Mouse (Mus musculus) MEL (cell line): ENCODE measurements around the gene Numa1. TPM values are rescaled to one million over a fixed set of nuclear protein-coding genes. Genes with fewer than 3 reads are reported as not detected.
"Not testable (repeated sequence)": the region's sequence is repeated elsewhere in the genome, so short reads cannot be mapped to it uniquely, and the experiment has no call there.

ENCODE experiments used
- DNase-seq: peaks from one replicate; pipeline ENCODE4 v3.0.0; 2011; ENCODE audit warnings: low read depth, low spot score
- H3K27ac ChIP-seq: 2 replicates; pipeline ENCODE4 v1.5.1; 2012; ENCODE audit warnings: low read depth, mild to moderate bottlenecking, control low read depth, low read length, moderate library complexity; ENCODE audit not compliant: control insufficient read depth
- H3K27me3 ChIP-seq, 2 experiments: fragments of 150-350 bp in 1 of 2; sonication (generic) in 1 of 2; 2 replicates each; pipeline ENCODE4 v1.6.1; 2012; ENCODE audit warnings: low read length in 2 of 2, mild to moderate bottlenecking in 2 of 2, improper control_type of control experiment in 1 of 2, moderate library complexity in 1 of 2; ENCODE audit not compliant: insufficient read depth in 2 of 2, control insufficient read depth in 1 of 2
- H3K36me3 ChIP-seq, 2 experiments: 2 replicates each; pipeline ENCODE4 v1.6.1; 2012 to 2014; ENCODE audit warnings: low read length in 2 of 2, improper control_type of control experiment in 1 of 2, inconsistent platforms in 1 of 2, mild to moderate bottlenecking in 1 of 2; ENCODE audit not compliant: insufficient read depth in 2 of 2, control insufficient read depth in 1 of 2
- H3K4me1 ChIP-seq, 2 experiments: fragments of 150-350 bp in 1 of 2; sonication (generic) in 1 of 2; 2 replicates each; pipeline ENCODE4 v1.6.1; 2012; ENCODE audit warnings: low read length in 2 of 2, improper control_type of control experiment in 1 of 2, mild to moderate bottlenecking in 1 of 2; ENCODE audit not compliant: insufficient read depth in 2 of 2, control insufficient read depth in 1 of 2
- H3K4me3 ChIP-seq, 2 experiments: fragments of 150-350 bp in 1 of 2; sonication (generic) in 1 of 2; 2 replicates each; pipeline ENCODE4 v1.5.1; 2012; ENCODE audit warnings: low read depth in 2 of 2, low read length in 2 of 2, mild to moderate bottlenecking in 2 of 2, moderate library complexity in 2 of 2, control low read depth in 1 of 2, improper control_type of control experiment in 1 of 2; ENCODE audit not compliant: control insufficient read depth in 1 of 2, insufficient read depth in 1 of 2
- H3K79me2 ChIP-seq: 2 replicates; pipeline ENCODE4 v1.6.1; 2012; ENCODE audit warnings: mild to moderate bottlenecking, low read length, moderate library complexity; ENCODE audit not compliant: control insufficient read depth, poor library complexity, insufficient read depth
- H3K9ac ChIP-seq: 2 replicates; pipeline ENCODE4 v1.6.1; 2012; ENCODE audit warnings: low read depth, mild to moderate bottlenecking, control low read depth, low read length, moderate library complexity; ENCODE audit not compliant: control insufficient read depth, poor library complexity, severe bottlenecking
- H3K9me3 ChIP-seq: fragments of 150-350 bp; sonication (generic); replicated peaks from 2 replicates; pipeline ENCODE4 v1.6.1; 2012; ENCODE audit warnings: mild to moderate bottlenecking, low read length, improper control_type of control experiment, moderate library complexity; ENCODE audit not compliant: insufficient read depth
- CHD2 ChIP-seq: IDR thresholded peaks from 2 replicates; pipeline ENCODE4 v1.6.1; 2011; ENCODE audit warnings: low read length, improper control_type of control experiment
- CTCF ChIP-seq, 3 experiments: IDR thresholded peaks in 2 of 3; conservative IDR thresholded peaks in 1 of 3; 2 replicates each; pipeline ENCODE4 v1.5.1; 2011 to 2012; ENCODE audit warnings: low read length in 3 of 3, low read depth in 2 of 3, mild to moderate bottlenecking in 2 of 3, improper control_type of control experiment in 1 of 3, inconsistent platforms in 1 of 3, mixed read lengths in 1 of 3, moderate library complexity in 1 of 3; ENCODE audit not compliant: control insufficient read depth in 1 of 3, insufficient read depth in 1 of 3, poor library complexity in 1 of 3, severe bottlenecking in 1 of 3
- EP300 ChIP-seq, 2 experiments: IDR thresholded peaks; 2 replicates each; pipeline ENCODE4 v1.6.1; 2011; ENCODE audit warnings: improper control_type of control experiment in 2 of 2, low read length in 2 of 2, low read depth in 1 of 2, mild to moderate bottlenecking in 1 of 2
- ETS1 ChIP-seq: IDR thresholded peaks from 2 replicates; pipeline ENCODE4 v1.6.1; 2012; ENCODE audit warnings: low read depth, mild to moderate bottlenecking, inconsistent platforms, low read length, improper control_type of control experiment, moderate library complexity
- GATA1 ChIP-seq: IDR thresholded peaks from 2 replicates; pipeline ENCODE4 v1.6.1; 2011; ENCODE audit warnings: low read depth, low read length, improper control_type of control experiment
- KAT2A ChIP-seq: conservative IDR thresholded peaks from 2 replicates; pipeline ENCODE4 v1.6.1; 2012; ENCODE audit warnings: low read depth, low read length, improper control_type of control experiment, inconsistent platforms
- MAZ ChIP-seq: IDR thresholded peaks from 2 replicates; pipeline ENCODE4 v1.6.1; 2012; ENCODE audit warnings: low read depth, mild to moderate bottlenecking, inconsistent platforms, low read length, improper control_type of control experiment
- MYC ChIP-seq: IDR thresholded peaks from 2 replicates; pipeline ENCODE4 v1.6.1; 2011; ENCODE audit warnings: low read depth, mild to moderate bottlenecking, low read length, improper control_type of control experiment, moderate library complexity
- NELFE ChIP-seq: IDR thresholded peaks from 2 replicates; pipeline ENCODE4 v1.6.1; 2011; ENCODE audit warnings: low read depth, low read length, improper control_type of control experiment
- POLR2A ChIP-seq, 2 experiments: IDR thresholded peaks; 2 replicates each; pipeline ENCODE4 v1.6.1; 2011 to 2012; ENCODE audit warnings: low read length in 2 of 2, mild to moderate bottlenecking in 2 of 2, control low read depth in 1 of 2, improper control_type of control experiment in 1 of 2, low read depth in 1 of 2, moderate library complexity in 1 of 2; ENCODE audit not compliant: control insufficient read depth in 1 of 2, insufficient read depth in 1 of 2, poor library complexity in 1 of 2
- POLR2AphosphoS2 ChIP-seq: IDR thresholded peaks from 2 replicates; pipeline ENCODE4 v1.6.1; 2011; ENCODE audit warnings: low read length, improper control_type of control experiment
- RAD21 ChIP-seq: IDR thresholded peaks from 2 replicates; pipeline ENCODE4 v1.6.1; 2011; ENCODE audit warnings: mild to moderate bottlenecking, low read depth, low read length, improper control_type of control experiment
- RCOR1 ChIP-seq: IDR thresholded peaks from 2 replicates; pipeline ENCODE4 v1.6.1; 2012; ENCODE audit warnings: low read depth, mild to moderate bottlenecking, inconsistent platforms, low read length, improper control_type of control experiment
- SMC3 ChIP-seq: IDR thresholded peaks from 2 replicates; pipeline ENCODE4 v1.6.1; 2011; ENCODE audit warnings: low read depth, low read length, improper control_type of control experiment
- TAL1 ChIP-seq: IDR thresholded peaks from 2 replicates; pipeline ENCODE4 v1.6.1; 2012; ENCODE audit warnings: mild to moderate bottlenecking, inconsistent platforms, low read length, moderate library complexity, mixed read lengths
- TBP ChIP-seq: IDR thresholded peaks from 2 replicates; pipeline ENCODE4 v1.8.0; 2011; ENCODE audit warnings: low read depth, low read length, improper control_type of control experiment
- ZC3H11A ChIP-seq: IDR thresholded peaks from 2 replicates; pipeline ENCODE4 v1.6.1; 2012; ENCODE audit warnings: low read depth, mild to moderate bottlenecking, inconsistent platforms, low read length, improper control_type of control experiment
- polyA plus RNA-seq, 2 experiments: library from polyadenylated mRNA; stranded (reverse) in 1 of 2; unstranded in 1 of 2; fragments of >175 nt in 1 of 2; fragments of >200 nt in 1 of 2; gene quantifications; 2 replicates each; pipeline versions ENCODE4 v1.2.1 to v1.2.4; 2012; ENCODE audit warnings: low replicate concordance in 2 of 2, low read depth in 1 of 2; ENCODE audit not compliant: insufficient read length in 2 of 2, insufficient read depth in 1 of 2, missing spikeins in 1 of 2
- total RNA-seq: library from RNA; depleted of rRNA; stranded (reverse); fragments of 300-350 nt; gene quantifications from 2 replicates; pipeline ENCODE4 v1.2.3, GENCODE M21; 2012

Gene Numa1
- total and polyA plus RNA-seq, 3 experiments: 48.7 to 91.2 (median 50.0) TPM

DNA sequence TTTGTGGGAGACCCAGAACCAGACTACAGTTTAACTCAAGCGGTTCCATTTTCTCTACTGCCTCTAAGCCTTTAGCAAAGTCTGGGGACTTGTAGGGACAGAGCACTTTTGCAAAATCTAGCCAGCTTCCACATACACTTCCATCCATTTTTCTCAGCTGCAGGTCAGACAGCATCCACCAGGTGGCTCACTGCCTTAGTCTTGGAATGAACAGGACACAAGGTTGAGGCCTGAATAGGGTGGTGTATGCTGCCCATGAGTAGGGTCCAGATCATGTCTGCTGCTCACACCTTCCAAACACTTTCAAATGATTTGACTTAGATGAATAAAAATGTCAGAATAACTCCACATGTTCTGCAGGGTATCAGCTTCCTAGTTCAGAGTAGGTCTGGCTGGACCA lies 15.8 kb upstream of the Numa1 start:
- Histone ChIP-seq H3K9me3 (no peaks in the 10 kb centered on the region), H3K27me3 (no peaks in the 10 kb centered on the region), H3K27ac (no peak overlapping the region), H3K79me2 (no peaks in the 10 kb centered on the region), H3K36me3 (peaks cover 0 to 5% of the 10 kb centered on the region in 2 experiments; a peak in 2 of 4 replicates), H3K4me3 (no peak overlapping the region), H3K9ac (no peak overlapping the region), H3K4me1 (no peaks in the 10 kb centered on the region)
- TF ChIP-seq TAL1 (no peak), MAZ (no peak), KAT2A (no peak), CTCF (IDR thresholded peaks at IDR 0.05 in 2 of 3, conservative IDR thresholded peaks at IDR 0.05 in 1 of 3; ENCODE audit: control insufficient read depth in 1 of 3, insufficient read depth in 1 of 3, low read depth in 2 of 3, low read length in 3 of 3, poor library complexity in 1 of 3, severe bottlenecking in 1 of 3) (peak; percentile 58 to 76 (median 69)), ZC3H11A (peak; percentile 57), MYC (no peak), POLR2AphosphoS2 (no peak), RCOR1 (no peak), ETS1 (no peak), GATA1 (no peak), EP300 (IDR thresholded peaks at IDR 0.05; ENCODE audit: low read depth in 1 of 2, low read length in 2 of 2) (no peak), SMC3 (peak; percentile 81), RAD21 (peak; percentile 55), NELFE (no peak), CHD2 (no peak)
- DNase-seq: peak; percentile 65

DNA sequence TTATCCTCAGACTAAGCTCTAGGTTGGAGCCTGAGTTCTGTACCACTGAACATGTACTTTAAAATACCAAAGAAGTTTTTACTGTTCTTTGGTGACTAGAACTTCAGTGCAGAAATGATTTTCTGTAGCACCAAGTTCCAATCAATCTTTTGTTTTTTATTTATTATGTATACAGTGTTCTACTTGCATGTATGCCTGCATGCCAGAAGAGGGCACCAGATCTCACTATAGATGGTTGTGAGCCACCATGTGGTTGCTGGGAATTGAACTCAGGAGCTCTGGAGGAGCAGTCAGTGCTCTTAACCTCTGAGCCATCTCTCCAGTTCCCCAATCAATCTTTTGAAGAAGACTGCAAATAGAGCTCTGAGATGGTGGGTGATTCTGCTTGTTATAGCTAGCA lies 8.0 kb upstream of the Numa1 start:
- not testable (repeated sequence) for H3K9me3 ChIP-seq, H3K36me3 ChIP-seq, H3K4me3 ChIP-seq, H3K79me2 ChIP-seq, H3K9ac ChIP-seq, H3K27ac ChIP-seq, H3K27me3 ChIP-seq, H3K4me1 ChIP-seq
- TF ChIP-seq POLR2A (IDR thresholded peaks at IDR 0.05; ENCODE audit: control insufficient read depth in 1 of 2, insufficient read depth in 1 of 2, low read depth in 1 of 2, low read length in 2 of 2, poor library complexity in 1 of 2) (0 out of 4 replicates have a peak, but pooled peaks of 1 of the 2 experiments have one; percentile 9), CTCF (IDR thresholded peaks at IDR 0.05 in 2 of 3, conservative IDR thresholded peaks at IDR 0.05 in 1 of 3; ENCODE audit: control insufficient read depth in 1 of 3, insufficient read depth in 1 of 3, low read depth in 2 of 3, low read length in 3 of 3, poor library complexity in 1 of 3, severe bottlenecking in 1 of 3) (peak; percentile 10 to 52 (median 41); a peak in 5 of 6 replicates), SMC3 (peak; percentile 42), RAD21 (peak; percentile 30), TBP (0 out of 2 replicates have a peak, but pooled peaks have one; percentile 26), ZC3H11A (0 out of 2 replicates have a peak, but pooled peaks have one; percentile 3), MYC (peak; percentile 66; the same call in 1 of the 2 replicates)
- DNase-seq: peak; percentile 28
